Mouse (Mus musculus): ENCODE results near the gene Bik. TPM values are rescaled to one million over a fixed set of nuclear protein-coding genes. Genes with fewer than 3 reads are reported as not detected.

The Bik gene
- total RNA-seq, 1 experiment from 2014 or later = 4.3 TPM

DNA sequence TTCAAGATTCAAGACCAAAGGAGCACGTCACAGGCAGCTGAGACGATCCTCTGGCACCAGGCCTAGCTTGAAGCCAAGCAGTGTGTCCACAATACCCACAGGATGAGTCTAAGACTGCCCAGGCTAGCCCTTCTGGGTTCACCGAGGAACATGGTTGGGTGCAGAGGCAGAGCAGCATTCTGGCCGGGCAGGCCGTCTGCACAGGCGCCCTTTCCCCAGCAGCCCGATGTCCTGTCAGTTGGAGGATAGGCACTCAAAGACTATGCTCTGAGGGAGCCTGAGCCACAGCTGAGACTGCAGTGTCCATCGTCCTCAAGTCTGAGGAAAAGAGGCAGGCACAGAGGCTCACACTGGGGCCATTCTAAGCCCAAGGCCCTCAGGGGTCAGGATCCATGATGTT lies 20.5 kb downstream of the Bik start:
- no peak for DNase-seq

DNA sequence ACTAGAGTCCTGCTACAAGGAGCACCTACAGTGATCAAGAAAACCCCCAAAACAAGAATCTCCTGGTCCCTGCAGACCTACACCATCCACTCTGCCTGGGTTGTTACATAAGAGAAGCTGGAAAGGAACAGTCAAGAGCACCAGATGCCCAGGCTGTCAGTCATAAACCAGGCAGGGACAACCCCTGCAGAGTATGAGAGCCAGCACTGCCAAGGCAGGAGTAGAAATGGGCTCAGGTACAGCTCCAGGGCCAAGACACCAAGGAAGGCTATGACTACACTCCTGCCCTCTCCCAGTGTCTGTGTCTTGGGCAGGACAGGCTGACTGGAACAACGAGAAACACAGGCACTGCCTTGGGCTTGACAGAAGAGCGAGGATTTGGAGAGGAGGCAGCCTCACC lies 23.5 kb downstream of the Bik start:
- no peak for DNase-seq

DNA sequence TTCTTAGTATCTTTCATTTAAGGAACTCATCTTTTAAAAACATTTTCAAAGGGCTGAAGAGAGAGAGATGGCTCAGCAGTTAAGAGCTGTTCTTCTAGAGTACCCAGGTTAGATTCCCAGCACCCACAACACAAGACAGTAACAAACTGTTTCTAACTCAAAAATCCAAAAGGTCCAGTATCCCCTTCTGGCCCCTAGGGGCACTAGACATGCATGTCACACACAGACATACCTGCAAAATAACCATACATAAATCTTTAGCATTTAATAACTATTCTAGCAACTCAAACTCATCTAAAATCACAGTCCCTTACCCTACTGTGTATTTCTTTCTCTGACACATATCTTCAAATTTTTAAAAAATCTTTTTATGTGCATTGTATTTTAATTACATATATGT lies 27.2 kb downstream of the Bik start:
- DNase-seq = no peak

DNA sequence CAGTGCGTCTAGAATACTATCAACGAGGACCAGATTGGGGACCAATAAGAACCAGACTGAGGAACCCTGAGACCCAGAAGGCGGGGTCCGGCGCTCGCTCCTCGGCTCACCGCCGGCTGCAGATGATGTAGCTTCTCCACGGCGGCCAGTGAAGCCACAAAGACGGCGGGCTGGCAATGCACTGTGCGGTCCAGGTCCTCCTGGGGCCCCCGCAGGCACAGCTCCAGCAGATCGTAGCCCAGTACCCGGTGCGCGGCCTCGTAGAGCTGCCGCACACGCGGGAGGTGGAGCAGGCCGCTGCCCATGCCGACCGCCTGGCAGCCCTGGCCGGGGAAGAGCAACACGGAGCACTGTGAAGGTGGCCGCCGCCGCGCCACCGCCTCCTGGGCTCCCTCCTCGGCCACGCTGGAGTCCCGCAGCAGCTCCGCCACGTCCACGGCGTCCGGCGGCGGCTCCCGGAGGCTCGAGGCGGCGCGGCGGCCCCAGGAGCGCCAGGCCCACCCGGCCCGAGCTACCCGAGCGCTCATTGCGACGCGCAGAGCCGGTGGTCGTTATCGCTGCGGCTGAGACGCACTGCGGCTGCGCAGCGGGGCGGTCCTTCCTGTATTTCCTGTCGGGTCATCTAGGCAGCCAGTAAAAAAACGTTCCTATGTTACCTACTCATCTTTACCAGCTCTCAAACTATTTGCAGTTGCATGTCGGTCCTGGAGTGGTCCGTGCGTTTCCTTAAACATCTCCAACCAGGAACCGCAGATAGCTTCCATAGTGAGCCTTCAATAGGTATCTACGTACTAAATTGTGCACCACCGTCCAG lies 28.7 kb downstream of the Bik start:
- peak; percentile 88 for DNase-seq

DNA sequence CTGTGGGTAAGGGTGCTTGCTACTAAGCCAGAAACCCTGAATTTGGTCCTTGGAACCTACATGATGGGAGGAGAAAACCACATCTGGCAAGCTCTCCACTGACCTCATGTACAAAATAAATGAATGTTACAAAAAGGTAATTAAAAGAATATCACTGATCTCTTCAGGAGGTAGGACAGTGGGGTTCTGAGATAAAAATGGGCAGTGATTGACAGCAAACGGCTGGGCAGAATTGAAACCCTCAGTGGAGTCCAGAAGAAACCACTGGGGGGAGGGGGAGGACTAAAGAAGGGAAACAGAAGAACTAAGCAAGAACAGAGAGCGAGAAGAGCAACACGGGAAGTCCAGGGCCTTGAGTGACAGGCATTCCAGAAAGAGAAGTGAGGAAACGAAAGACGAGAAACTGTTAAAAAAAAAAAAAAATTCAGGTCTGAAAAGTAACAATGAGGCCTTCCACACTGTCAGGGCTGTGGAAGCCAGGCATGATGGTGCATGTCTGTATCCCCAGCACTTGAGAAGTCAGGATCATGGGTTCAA lies 34.3 kb downstream of the Bik start:
- DNase-seq = no peak

DNA sequence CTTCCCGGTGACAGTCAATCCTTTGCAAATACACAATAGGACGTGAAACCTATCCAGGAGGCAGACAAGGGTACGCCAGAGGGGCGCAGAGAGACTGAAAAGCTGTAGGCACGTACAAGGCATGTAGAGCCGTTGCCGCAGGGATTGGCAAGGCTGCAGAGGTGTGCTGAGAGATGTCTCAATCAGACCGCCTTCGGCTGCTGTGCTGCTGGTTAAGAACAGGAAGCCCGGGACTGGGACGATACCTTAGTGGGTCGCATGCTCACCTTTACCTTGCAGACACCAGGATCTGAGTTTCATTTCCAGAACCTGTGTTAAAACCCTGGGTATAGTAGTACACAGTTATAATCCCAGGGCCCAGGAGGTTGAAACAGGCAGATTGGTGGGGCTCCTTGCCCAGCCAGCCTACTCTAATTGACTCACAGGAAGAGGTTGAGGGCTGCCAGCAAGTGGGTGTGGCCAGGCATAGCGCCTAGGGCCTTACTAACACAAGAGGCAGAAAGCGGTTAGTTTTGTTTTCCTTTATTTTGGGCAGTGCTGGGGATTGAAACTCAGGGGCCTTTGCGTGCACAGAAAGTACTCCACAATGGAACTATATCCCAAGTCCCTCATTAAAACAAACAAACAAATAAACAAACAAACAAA lies 36.1 kb downstream of the Bik start:
- DNase-seq = peak; percentile 85

DNA sequence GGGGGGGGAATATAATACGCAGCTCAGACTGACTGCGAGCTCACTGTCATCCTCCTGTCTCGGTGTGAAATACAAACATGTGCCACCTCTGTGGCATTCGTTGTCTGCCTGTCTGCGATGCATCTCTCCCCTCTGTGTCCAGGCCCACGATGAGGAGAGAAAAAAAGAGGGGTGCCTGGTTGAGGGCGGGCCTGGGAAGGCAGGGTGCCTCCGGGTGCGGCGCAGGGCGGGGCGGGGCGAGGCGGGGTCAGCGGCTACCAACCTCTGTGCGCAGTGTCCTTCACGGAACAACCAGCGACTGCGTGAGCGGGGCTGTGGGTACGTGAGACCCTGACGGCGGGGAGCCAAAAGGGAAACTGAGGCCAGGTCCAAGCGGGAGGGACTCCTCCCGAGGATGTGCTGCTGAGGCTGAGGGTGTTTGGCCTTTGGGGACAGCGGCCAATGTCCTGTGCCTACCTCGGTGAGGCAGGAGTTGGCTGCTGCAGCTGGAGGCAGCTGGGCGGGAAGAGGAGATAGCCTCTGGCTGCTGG lies 36.7 kb downstream of the Bik start, which contains the start of the genes Tspo and Mcat:
TSS of gene Tspo (plus strand) at position 266 of the 530 bp plus-strand sequence.
TSS of gene Mcat (minus strand) at position 461 of the 530 bp plus-strand sequence.
- peak; percentile 89 for DNase-seq

DNA sequence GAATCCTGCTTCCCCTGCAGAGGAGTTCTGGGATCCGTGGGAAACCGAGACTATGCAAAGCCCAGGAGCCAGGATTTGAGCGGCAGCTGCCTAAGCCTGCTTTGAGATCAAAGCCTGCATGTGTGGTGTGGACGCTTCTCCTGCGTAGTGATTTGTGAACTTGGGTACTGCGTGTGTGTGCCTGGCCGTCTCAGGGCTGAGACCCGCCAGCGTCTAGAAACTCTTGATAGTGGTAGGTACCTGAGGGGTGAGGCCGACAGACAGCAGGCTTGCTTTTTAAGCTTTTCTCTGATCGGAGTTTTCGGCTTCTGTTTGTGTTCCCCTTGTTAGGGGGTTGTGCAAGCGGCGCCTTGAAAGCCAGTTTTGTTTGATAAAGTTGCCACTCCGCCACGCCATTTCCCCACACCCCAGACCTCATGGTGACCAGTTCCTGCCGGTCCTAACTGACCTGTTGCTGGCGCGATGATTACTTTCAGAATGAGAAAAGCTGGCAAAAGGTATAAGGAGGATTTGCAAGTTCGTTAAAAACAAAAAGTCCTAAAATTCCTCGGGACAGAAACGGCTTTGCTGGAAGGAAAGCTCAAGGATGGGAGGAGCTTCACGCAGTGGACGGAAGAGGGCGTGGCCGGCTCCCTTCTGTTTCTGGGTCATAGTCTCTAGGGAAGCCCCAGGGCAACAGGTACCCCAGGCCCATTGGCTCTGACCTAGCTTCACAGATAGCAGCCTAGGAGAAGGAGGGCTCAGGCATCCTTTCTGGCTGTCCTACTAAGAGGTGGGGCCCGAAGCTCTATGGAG lies 37.4 kb downstream of the Bik start:
- DNase-seq = peak; percentile 64

DNA sequence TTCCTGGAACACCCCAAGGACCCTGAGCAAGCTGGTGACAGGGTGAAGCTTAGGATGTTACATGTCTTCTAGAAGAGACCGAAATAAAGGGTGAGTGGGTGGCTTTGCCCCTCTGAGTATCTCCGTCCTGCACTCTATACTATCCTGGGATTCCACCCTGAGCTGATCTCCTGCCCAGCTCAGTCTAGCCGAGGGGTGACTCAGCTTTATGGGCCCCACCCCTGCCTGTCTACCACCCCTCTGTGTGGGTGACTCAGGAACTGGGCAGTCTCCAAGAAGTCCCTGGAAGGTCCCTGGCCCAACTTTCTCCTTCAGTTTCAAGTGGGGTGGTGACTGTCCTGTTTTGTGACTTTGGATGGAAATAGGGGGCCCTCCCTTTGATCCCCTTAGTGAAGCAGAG lies 38.8 kb downstream of the Bik start:
- DNase-seq = peak; percentile 82

DNA sequence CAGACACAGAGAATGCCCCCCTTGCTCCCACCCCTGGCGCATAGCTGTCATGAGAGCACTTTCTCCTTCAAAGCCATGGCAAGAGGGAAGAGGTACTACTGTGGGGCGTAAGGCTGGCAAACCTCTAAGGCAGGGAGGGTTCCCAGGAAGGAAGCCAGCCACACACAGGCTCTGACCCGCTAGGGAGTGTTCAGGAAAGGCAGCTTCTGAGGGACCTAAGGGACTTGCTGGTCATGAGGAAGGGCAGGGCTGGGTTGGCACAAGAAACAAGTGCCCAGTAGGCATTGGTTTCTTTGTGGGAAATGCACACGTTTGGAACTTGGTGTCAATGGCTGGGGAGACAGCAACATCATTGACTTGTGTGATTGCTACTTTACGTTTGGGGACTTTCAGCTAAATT lies 39.3 kb downstream of the Bik start:
- DNase-seq = no peak

DNA sequence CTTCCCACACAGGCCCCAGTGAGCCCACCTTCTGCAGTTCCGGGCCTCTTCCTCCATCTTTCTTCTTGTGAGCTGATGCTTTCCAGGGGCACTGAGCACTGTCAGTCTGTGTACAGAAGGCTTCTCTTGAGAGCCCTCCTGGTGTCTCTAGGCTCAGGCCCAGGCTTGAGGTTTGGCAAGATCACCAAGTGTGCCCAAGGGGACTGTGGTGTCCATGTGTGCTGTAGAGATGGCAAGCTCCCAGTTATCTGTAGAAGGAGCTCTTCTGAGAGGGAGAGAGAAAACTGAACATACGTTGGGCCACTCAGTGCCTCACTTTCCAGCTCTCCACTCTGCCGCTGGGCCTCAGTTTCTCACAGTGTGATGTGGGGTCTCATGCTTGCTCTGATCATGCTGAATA lies 41.1 kb downstream of the Bik start:
- DNase-seq = no peak

DNA sequence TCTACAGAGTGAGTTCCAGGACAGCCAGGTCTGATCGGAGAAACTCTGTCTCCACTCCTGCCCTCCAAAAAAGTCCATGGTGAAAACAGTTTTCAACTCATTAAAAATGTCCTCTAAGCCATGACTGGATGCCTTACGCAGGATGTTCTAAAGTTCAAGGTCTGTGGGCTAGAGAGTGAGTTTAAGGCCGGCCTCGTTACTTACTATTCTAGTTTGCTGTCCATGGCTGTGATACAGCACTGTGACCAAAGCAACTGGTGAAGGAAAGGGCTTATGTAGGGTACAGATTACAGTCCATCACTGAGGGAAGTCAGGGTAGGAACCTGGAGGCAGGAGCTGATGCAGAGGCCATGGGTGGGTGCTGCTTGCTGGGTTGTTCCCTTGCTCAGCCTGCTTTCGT lies 41.9 kb downstream of the Bik start:
- no peak for DNase-seq

DNA sequence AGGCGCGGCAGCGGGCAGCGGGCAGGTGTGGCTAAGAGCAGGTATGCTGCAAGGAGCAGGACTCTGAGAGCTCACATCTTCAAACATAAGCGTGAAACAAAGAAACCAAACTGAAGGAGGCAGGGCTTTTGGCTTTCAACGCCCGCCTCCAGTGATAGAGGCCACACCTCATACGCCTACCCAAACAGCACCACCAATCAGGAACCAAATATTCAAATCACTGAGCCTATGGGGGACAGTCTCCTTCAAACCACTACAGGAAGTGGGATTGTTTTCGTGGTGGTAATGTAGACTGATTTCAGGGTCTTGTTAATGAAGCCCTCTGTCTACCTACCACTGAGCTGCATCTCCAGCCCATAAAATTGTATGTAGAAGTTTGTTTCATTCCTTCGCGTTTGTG lies 43.0 kb downstream of the Bik start:
- DNase-seq = no peak

DNA sequence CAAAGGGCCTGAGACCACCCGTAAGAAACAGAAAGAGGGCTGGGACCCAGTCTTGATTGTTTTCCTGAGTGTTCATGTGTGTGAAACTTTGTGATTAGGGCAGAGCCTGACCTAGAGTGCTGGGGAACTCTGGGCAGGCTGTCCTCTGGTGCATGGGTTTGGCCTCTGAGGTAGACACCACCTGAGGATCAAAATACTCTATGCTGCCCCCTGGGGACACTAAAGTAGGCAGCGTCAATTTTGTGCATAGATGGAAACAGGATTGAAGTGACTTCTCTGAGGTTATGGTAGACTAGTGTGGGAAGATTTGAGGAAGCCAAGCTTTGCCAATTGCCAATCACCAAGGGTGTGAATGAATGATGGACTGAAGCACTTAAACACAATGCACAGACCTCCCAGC lies 44.0 kb downstream of the Bik start:
- no peak for DNase-seq

DNA sequence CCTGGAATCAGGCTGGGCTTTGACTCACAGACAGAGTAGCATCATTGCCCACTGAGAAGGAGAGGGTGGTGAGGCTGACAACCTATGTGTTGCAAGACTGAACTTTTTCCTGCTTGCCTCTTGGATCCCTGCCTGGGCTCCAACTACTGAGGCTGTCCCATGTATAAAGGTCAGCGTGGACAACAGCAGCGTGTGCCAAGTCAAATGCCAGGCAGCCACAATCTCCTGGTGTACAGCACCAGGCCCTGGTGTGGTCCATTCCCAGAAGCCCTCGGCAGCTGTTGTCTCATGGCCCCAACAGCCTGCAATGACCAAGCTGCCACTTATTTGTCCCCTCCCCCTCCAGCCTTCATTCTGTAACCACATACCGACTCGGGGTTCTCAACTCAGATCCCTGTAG lies 45.0 kb downstream of the Bik start:
- DNase-seq = peak; percentile 56

DNA sequence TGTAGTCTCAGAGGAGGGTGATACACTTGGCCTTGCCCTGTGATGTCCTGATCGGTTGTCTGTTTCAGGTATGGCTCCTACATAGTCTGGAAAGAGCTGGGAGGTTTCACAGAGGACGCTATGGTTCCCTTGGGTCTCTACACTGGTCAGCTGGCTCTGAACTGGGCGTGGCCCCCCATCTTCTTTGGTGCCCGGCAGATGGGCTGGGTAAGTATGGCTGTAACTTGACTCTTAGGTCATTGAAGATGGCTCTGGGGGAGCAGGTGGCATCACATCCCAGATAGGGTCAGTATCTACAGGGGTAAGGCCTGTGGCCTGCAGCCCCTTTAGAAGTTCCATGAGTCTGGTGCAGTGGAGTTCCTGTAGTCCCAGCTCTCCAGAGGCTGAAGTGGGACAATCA lies 45.5 kb downstream of the Bik start:
- DNase-seq = no peak

DNA sequence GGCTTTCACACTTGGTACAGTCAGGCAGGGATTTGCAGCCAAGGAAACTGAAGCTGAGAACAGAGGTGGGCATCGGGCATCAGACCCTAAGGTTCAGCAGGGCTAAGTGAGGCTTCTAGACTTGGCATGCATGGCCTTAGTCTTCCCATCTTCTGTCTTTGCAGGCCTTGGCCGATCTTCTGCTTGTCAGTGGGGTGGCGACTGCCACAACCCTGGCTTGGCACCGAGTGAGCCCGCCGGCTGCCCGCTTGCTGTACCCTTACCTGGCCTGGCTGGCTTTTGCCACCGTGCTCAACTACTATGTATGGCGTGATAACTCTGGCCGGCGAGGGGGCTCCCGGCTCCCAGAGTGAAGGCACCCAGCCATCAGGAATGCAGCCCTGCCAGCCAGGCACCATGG lies 46.9 kb downstream of the Bik start:
- no peak for DNase-seq

DNA sequence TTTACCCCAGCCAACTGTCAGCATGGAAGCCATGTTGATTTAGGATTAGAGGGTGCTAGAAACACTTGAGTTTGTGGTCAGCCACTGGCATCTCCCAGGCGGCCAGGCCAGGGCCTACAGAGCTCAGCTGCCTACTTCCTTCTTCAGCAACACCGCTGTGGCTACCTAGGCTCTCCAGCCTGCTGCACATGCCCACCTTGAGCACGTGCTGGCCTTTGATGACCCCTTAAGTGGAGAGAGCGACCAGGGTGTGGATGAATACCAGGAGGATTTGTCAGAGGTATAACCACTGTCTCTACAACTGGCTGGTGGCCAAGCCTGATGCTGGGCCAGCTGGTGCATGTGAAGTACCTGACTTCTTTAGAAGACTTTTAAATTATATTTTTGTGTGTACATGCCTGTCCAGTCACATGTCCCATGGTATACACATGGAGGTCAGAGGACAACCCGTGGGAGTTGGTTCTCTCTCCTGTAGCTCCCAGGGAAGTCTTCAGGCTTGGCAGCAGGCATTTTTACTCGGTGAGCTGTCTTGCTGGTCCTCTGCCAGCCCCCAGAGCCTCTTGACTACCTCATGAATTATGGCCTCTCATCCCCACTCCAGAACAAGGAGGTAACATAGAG lies 48.2 kb downstream of the Bik start:
- DNase-seq = peak; percentile 76

DNA sequence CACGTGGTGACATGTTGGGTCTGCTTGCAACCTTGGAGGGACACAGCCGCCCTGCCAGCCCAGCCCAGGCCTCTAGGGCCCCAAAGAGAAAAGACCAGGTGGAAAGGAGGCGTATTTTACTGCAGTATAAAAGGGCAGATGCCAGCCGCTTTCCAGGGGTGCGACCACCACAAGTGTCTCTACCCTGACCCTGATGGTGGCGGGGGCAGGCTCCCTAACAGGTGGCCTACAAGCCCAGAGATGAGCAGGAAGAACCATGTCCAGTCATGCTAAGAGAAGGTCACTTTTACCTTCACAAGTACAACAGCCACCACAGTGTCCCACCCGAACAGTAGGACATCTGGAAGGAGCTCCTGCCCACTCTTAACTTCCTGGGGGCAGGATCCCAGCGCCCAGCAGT lies 48.9 kb downstream of the Bik start:
- no peak for DNase-seq

DNA sequence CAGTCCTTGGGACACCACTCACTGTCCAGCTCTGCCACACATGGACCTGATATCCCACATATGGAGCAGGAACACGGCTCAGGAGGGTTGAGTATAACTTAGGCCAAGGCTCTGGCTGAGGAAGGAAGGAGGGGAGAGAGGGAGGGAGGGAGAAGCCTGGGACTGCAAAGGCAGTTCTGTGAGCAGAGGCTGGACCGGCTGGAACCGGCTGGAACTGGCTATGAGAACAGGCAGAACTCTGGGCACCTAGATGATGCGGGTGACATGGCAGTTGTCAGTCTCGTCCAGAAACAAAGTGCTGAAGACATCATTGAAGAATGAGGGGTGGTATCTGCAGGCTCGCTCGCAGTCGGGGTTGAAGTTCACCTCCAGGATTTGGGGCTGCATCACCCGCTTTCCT lies 50.0 kb downstream of the Bik start:
- no peak for DNase-seq

DNA sequence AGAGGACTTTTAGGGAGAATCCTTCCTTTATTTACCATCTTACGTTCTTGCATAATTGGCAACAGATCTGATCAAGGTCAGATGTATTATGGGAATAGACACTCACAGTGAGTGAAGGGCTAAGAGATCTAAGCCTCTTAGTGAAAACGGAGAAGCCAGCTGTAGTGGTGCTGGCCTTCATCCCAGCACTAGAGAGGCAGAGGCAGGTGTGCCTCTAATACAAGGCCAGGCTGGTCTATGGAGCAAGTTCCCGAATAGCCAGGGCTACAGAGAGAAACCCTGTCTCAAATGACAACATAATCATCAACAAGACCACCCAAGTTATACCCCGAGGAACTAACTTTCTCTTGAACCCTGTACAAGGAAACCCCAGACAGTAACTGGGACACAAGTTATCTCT lies 56.3 kb downstream of the Bik start:
- DNase-seq = no peak

All from adrenal gland, postnatal 25 days (tissue).